ENCODE assay signal across 30 mouse cellular contexts in the genomic region with DNA sequence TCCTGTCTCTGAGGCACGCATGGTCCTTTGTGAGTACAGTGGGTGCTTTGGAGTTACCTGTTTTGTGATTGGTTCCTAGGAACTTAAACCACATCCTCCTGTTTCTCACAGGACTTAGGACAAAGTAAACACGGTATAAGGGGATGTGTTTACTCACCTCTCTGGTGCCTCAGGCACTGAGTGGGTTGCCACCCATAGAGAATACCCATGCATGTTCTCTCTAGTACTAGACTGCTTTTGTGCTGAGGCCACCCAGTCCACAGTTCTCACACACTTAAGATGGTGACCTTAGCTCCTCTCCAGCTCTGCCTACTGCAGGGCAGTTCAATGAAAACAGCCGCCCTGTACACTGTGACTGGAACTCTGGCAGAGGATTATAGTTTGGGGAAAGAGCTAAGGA. TPM values are rescaled to one million over a fixed set of nuclear protein-coding genes. Genes with fewer than 3 reads are reported as not detected.
A peak's percentile ranks its signal among the peaks of the same experiment; 100 is the strongest.
DNase-seq lines count a peak whose midpoint lies in the region; ATAC-seq lines count a peak whose summit lies in the region.
"Had no signal": no experiment of that assay in that cellular context is flagged by ENCODE, and none has a peak within 500 bp of the region (broad histone marks: within the 10 kb centered on the region; RNA-seq: fewer than 3 reads in every experiment).

No protein-coding gene starts in this region.

- no peak overlapping the region for H3K27ac ChIP-seq in liver, embryonic 12.5 days
- H3K27ac ChIP-seq in lung, embryonic 16.5 days (ENCODE audit: low read length), result no peak overlapping the region
- H3K27ac ChIP-seq in stomach, embryonic 15.5 days, result no peak overlapping the region
- H3K27ac ChIP-seq: heart, embryonic 10.5 days; heart, embryonic 15.5 days; hindbrain, embryonic 12.5 days; hindbrain, postnatal 0 days; intestine, embryonic 15.5 days; limb, embryonic 10.5 days; limb, embryonic 15.5 days; macrophage; neural tube, embryonic 15.5 days had no signal

- H3K4me1 ChIP-seq in liver, embryonic 12.5 days, result peaks cover 15% of the 10 kb centered on the region
- 0 out of 2 replicates have a peak, but pooled peaks cover 3% of the 10 kb centered on the region for H3K4me1 ChIP-seq in lung, embryonic 16.5 days (replicated peaks; ENCODE audit: control insufficient read depth, insufficient read depth, low read length)
- H3K4me1 ChIP-seq in stomach, embryonic 15.5 days, result no peaks in the 10 kb centered on the region
- H3K4me1 ChIP-seq: heart, embryonic 15.5 days; intestine, embryonic 15.5 days; limb, embryonic 10.5 days; limb, embryonic 15.5 days had no signal

- no peaks in the 10 kb centered on the region for H3K9me3 ChIP-seq in liver, embryonic 12.5 days (replicated peaks)
- H3K9me3 ChIP-seq in lung, embryonic 16.5 days (ENCODE audit: control insufficient read depth, low read length), result no peaks in the 10 kb centered on the region
- no peaks in the 10 kb centered on the region for H3K9me3 ChIP-seq in stomach, embryonic 15.5 days
- H3K9me3 ChIP-seq: heart, embryonic 10.5 days; heart, embryonic 15.5 days; hindbrain, embryonic 12.5 days; intestine, embryonic 15.5 days; limb, embryonic 10.5 days; limb, embryonic 15.5 days; neural tube, embryonic 15.5 days had no signal

- H3K27me3 ChIP-seq in liver, embryonic 12.5 days (replicated peaks), result no peaks in the 10 kb centered on the region
- no peaks in the 10 kb centered on the region for H3K27me3 ChIP-seq in lung, embryonic 16.5 days (ENCODE audit: control insufficient read depth, insufficient read depth, low read depth, low read length)
- H3K27me3 ChIP-seq in stomach, embryonic 15.5 days (replicated peaks), result no peaks in the 10 kb centered on the region
- H3K27me3 ChIP-seq: heart, embryonic 15.5 days; hindbrain, embryonic 12.5 days; intestine, embryonic 15.5 days; limb, embryonic 15.5 days; neural tube, embryonic 15.5 days had no signal

- H3K4me2 ChIP-seq in liver, embryonic 12.5 days, result no peak overlapping the region
- no peak overlapping the region for H3K4me2 ChIP-seq in lung, embryonic 16.5 days (ENCODE audit: low read depth, low read length)
- no peak overlapping the region for H3K4me2 ChIP-seq in stomach, embryonic 15.5 days
- H3K4me2 ChIP-seq: heart, embryonic 15.5 days; hindbrain, embryonic 12.5 days; intestine, embryonic 15.5 days; limb, embryonic 15.5 days; neural tube, embryonic 15.5 days had no signal

- no peak overlapping the region for H3K4me3 ChIP-seq in liver, embryonic 12.5 days
- no peak overlapping the region for H3K4me3 ChIP-seq in lung, embryonic 16.5 days (ENCODE audit: low read length)
- no peak overlapping the region for H3K4me3 ChIP-seq in stomach, embryonic 15.5 days (replicated peaks)
- H3K4me3 ChIP-seq: erythroblast, embryonic 14.5 days; heart, embryonic 10.5 days; heart, embryonic 15.5 days; hindbrain, embryonic 12.5 days; intestine, embryonic 15.5 days; limb, embryonic 10.5 days; limb, embryonic 15.5 days; neural tube, embryonic 15.5 days had no signal

- H3K9ac ChIP-seq in liver, embryonic 12.5 days, result no peak overlapping the region
- H3K9ac ChIP-seq in lung, embryonic 16.5 days (ENCODE audit: low read length), result no peak overlapping the region
- no peak overlapping the region for H3K9ac ChIP-seq in stomach, embryonic 15.5 days
- H3K9ac ChIP-seq: heart, embryonic 15.5 days; hindbrain, embryonic 12.5 days; intestine, embryonic 15.5 days; limb, embryonic 15.5 days; neural tube, embryonic 15.5 days had no signal

- WGBS in liver, embryonic 12.5 days (ENCODE audit: insufficient replicate concordance), result 78% methylated on average over 3 of the region's 3 CpGs
- WGBS in lung, embryonic 16.5 days, result 49% methylated on average over 3 of the region's 3 CpGs
- whole genome bisulfite sequencing in stomach, embryonic 15.5 days, result 56% methylated on average over 3 of the region's 3 CpGs

- 0 out of 2 replicates have a peak, but pooled peaks have one; percentile 11 for ATAC-seq in liver, embryonic 12.5 days
- ATAC-seq in lung, embryonic 16.5 days (ENCODE audit: low read depth), result peak; percentile 72
- peak; percentile 67 for ATAC-seq in stomach, embryonic 15.5 days (ENCODE audit: insufficient read depth, low FRiP score, low read depth)
- ATAC-seq: CD4-positive, CD25-positive, alpha-beta regulatory T cell, adult 4 months; forebrain, embryonic 16.5 days; hindbrain, postnatal 0 days; intestine, embryonic 15.5 days had no signal

- peaks cover 89% of the 10 kb centered on the region for H3K36me3 ChIP-seq in liver, embryonic 12.5 days
- peaks cover 8% of the 10 kb centered on the region for H3K36me3 ChIP-seq in lung, embryonic 16.5 days (ENCODE audit: control insufficient read depth, insufficient read depth, low read length)
- no peaks in the 10 kb centered on the region for H3K36me3 ChIP-seq in stomach, embryonic 15.5 days
- H3K36me3 ChIP-seq: heart, embryonic 15.5 days; intestine, embryonic 15.5 days; limb, embryonic 15.5 days had no signal

- DNase-seq in liver, result no peak
- no peak for DNase-seq in lung, postnatal 4 days
- peak; percentile 23 for DNase-seq in ZHBTc4 (ENCODE audit: low read depth, low spot score)
- no peak for DNase-seq in cerebellum, adult 9-11 months
- DNase-seq: adrenal gland, adult 2 months; adrenal gland, postnatal 36 days; cerebellum, adult 18-20 months; cerebellum, postnatal 14 days; heart, postnatal 36 days; kidney, postnatal 10 days; layer of hippocampus, postnatal 36 days; midbrain, embryonic 14.5 days; retina, postnatal 1 day; right cerebral cortex, postnatal 14 days; thymus, postnatal 14 days had no signal

RNA-seq across cellular contexts. Expression of a gene that starts 12.4 kb away (rescaled TPM):
- polyA plus RNA-seq in liver, embryonic 12.5 days (2016; fragmentation: Nextera tagmentation; extraction: Ambion mirVana), result 44.5 and 45.0 TPM in 2 replicates
- polyA plus RNA-seq in lung, embryonic 16.5 days (2015; fragmentation: Nextera tagmentation; extraction: Ambion mirVana), result 15.8 and 16.4 TPM in 2 replicates
- 15.8 and 17.3 TPM in 2 replicates for polyA plus RNA-seq in stomach, embryonic 15.5 days (2015; fragmentation: Nextera tagmentation; extraction: Ambion mirVana)

Comparison
In these comparisons a context has a peak if more than half of its experiments do, and no peak if none do; other contexts are left out.
1. ATAC-seq: peak in every context shown above with its lines; median percentile 72 in lung, embryonic 16.5 days; 67 in stomach, embryonic 15.5 days; 11 in liver, embryonic 12.5 days.